Mouse (Mus musculus) gastrocnemius, adult 18-20 months (tissue): ENCODE data around the gene Il33. TPM values are rescaled to one million over a fixed set of nuclear protein-coding genes. Genes with fewer than 3 reads are reported as not detected.

Experiments used
- DNase-seq: peaks from one replicate; pipeline ENCODE4 v3.0.0; 2021; ENCODE audit warnings: low spot score
- long read RNA-seq, 2 experiments: library from polyadenylated mRNA; stranded (forward); transcript quantifications; one replicate each; pipeline ENCODE4 v2.0.0; 2021
- total RNA-seq, 2 experiments: library from RNA; stranded (reverse); gene quantifications; 2 replicates each; pipeline ENCODE4 v1.2.3; 2021

Il33 gene
- total RNA-seq = 1 to 10 TPM; 3.8 to 8.0 TPM
- long read RNA-seq, experiment 1, transcript Il33-202 (8 exons, 2,537 nt) = major isoform, 6 of 6 reads
- long read RNA-seq, experiment 1, partial matches to known transcripts = 0 of 6 reads
- long read RNA-seq, experiment 1, other reads (novel, unspliced or antisense) = 0 of 6 reads
- long read RNA-seq, experiment 2, transcript Il33-202 (8 exons, 2,537 nt) = major isoform, 6 of 7 reads
- long read RNA-seq, experiment 2, partial matches to known transcripts = 0 of 7 reads
- long read RNA-seq, experiment 2, other reads (novel, unspliced or antisense) = 1 of 7 reads

DNA sequence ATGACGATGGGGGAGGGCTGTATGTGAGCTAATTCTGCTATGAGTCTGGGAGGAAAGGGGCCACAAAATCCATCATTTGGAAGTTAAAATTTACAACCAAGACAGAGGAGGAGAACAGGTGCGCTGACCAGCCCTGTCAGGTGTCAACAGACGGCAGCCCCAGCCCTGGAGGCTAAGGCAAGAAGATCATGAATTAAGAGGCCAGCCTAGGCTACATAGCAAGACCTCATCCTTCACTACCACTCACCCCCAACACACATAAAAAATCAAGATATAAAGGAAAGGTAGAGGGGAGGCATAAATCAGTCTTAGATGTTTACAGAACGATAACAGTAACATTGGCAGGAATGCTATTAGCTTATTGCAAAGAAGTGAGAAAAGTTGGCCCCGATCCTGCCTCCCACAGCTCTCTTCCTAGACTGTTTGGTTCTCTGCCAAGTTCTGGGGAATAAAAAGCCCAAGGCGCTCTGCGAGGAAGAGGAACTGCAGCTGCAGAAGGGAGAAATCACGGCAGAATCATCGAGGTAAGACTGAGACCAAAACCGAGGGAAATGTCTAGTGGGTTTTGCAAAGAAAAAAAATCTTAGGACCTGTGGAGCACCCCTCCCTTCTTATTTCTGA is at the start of gene Il33:
Gene Il33 (plus strand): TSS at position 477 of the 621 bp plus-strand sequence.
- DNase-seq = peak; percentile 77

DNA sequence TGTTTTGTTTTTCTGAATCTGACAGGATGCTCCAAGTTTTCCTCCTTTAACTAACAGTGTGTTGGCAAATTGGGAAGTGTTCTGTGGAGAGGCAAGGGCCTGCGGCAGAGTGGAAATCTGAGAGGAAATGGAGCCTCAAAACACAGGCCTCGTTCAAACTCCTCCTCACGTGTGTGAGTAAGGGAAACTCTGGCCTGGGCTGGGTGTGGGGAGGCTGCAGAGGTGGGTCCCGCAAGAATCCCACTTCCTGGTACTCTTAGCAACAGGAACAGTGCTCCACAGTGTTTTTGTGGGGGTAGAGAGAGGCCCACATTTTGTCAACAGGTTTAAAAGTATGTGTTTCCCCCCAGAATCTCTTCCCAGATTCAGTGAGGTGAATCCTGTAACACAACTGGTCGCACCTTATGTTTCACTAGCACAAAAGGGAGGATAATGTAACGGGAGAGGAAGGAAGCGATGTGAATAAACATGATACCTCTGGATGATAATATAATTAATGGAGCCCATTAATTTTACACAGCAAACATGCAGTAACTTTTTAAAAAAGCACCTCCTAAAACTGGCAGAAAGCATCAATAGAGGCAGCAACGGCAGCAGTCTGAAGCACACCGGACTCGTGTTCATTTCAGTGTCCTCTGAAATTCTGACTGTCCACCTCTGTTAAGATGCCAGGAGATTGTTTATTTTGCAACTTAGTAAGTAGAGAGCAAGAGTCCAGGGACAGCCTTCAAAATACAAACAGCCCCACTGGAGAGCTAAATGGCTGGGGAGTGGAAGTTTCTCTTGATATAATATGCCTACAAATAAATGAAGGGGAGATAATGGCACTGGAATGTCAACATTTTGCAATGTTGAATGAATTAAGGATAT is 47.3 kb upstream of the Il33 start:
- no peak for DNase-seq

DNA sequence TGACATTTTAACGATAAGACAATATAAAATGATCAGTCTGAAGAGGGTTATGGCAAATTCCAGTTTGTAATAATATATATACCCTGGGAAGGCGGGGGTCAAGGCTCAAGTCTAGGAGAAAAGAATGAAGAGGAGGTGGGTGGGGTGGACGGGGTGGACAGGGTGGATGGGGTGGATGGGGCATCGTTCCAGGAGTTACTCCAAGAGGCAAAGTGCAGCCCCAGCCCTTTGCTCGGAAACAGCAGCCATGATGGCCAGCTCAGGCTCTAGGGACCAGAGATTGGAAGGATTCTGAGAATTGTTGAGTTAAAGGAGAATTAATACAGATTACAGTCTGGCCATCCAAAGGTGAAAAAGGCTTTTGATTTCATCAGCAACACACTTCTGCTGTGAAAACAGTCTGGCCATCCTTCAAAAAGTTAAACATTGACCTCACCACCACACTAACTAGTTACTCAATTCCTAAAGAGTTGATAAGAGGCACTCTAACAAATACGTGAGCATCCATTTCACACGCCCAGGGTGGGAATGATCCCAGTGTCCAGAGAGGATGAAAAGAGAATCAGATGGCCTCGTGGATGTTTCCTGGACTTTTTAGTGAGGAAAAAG is 45.9 kb upstream of the Il33 start:
- DNase-seq = no peak

DNA sequence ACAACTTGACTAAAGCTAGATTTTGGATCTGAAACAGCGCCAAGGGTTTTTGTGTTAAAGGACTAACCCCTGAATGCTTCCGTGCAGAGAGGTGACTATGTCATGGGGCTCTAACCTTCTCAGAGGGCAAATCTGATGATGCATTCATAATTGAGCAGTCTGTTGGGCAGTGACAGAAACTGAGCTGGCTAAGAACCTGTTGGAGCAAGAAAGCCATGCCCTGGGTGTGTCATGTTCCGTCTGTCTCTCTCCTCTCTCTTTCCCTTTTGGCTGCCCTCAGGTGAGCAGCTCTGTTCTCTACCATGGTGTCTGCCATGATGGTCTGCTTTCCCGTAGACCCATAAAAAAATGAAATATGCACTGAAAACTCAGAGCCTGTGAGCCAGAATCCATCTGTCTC is 44.0 kb upstream of the Il33 start:
- no peak for DNase-seq

DNA sequence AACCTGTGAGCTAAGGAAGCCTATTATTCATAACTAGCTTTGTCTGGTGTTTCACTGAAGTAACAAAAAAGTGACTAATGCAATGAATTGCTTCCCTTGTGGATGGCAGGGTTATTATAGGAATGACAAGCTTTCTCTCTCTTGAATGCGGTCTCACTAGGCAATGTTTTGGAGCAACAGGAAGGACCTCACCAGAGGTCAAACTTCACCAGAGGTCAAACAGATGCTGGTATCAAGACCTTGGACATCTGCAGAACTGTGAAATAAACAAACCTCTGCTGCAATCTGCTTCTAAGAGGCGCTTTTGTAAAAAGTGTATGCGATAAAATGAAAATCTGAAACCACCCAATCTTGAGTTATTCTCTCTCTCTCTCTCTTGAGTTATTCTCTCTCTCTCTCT is 42.2 kb upstream of the Il33 start:
- DNase-seq = no peak

DNA sequence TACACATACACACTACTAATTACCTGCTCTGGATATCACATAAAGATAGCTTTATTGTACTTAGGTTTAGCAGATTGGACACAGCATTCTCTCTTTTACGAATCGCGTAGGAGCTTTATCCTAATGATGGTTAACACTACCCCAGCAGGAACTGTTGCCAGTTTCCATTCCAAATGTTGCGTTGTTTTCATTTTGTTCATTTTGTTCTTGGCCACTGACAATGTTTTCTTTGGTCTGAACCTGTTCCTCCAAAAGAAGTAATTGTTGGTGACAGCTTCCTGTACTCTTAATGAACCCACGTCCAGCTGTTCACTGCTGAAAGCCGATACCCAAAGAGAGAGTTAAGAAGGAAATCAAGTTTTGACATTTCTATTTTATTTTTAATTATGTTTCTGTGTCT is 39.4 kb upstream of the Il33 start:
- DNase-seq = peak; percentile 43

DNA sequence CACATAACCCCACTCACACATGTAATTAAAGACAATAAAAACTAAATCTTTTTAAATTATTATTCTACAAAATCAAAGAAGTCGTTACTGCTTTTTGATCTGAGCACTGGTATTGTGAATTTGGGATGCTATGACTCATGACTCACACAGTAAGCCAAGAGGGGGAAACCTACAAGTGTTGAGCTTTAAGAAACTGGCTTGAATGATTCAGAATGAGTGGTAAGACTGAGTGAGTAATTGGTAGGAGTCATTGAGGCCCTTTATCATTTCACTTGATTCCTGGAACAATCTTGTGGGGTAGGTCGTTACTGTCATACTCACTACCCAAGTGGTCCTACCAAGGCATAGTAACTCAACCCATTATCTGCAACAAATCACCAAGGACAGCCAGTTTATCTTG is 37.4 kb upstream of the Il33 start:
- no peak for DNase-seq

DNA sequence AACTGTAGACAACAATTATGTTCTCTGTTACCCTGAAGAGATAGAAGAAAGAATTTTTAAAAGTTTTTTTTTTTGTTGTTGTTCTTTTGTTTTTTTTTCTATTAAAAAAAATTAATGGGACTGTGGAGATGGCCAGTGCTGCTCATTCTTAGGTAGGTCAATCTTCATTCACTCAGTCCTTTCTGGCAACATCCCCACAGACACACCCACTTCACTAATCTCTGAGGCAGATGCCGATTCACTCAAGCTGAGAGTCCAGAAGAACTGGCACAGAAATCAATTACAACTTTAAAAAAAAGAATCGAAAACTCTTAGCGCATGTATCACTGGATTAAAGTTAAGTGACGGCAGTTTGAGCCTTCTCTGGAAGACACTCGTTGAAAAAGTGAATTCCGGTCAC is 36.0 kb upstream of the Il33 start:
- peak; percentile 58 for DNase-seq

DNA sequence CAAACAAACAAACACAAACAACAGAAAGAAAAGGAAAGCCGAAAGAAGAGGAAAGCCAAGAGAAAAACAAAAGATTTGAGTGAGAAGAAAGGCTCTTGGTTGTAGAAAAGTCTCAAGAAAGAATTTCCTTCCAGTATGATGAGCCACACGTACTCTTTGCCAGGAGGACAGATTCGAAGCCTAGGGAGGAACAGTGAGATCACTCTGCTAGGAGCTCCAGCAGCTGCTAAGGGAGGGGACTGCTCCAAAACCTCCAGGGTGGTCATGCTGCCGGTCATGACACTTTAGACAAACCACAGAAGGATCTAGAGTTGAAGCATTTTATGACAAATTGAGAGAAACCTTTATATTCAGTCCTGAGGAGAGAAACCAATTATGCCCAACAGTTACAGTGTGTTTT is 32.9 kb upstream of the Il33 start:
- DNase-seq = peak; percentile 50

DNA sequence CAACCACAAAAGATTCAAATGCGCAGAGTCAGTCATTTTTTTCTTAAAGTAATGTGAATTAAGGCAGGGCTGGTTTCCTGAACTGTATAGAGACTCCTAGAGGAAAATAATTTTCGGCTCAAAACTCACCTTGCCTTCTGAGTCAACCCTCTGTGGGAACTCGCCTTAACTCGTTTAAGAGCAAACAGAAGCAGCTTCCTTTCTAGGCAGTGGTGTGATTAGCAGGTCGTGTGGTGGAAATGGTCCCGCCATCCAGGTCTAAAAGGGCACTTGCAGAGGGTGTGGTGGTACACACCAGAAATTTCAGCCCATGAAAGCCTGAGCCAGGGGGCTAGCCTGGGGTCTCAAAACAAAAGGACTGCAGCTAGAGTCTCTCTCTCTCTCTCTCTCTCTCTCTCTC is 32.1 kb upstream of the Il33 start:
- DNase-seq = no peak

DNA sequence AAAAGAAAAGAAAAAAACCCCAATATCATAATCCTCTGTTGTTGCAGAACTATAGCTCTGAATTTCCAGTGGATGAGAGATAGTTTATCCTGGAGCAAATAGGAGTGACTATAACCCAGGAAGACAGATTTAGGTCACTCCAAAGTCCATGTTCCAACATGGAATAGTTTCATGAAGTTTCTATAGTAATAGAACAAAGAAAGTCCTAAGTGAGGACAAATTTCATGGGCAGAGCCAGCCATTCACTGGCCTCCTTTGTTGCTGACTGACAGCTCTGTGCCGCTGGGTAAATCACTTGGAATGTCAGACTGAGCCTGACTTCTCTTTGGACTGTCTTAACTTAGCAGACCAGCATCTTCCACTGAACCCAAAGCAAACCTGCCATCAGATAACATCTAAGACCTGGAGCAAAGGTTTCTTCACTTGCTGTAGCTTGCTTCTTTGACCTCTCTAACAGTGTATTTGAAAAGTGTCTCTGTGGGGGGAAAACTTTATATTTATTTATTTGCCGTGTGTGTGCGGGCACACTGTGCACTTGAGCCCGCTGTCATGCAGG is 31.1 kb upstream of the Il33 start:
- DNase-seq = no peak

DNA sequence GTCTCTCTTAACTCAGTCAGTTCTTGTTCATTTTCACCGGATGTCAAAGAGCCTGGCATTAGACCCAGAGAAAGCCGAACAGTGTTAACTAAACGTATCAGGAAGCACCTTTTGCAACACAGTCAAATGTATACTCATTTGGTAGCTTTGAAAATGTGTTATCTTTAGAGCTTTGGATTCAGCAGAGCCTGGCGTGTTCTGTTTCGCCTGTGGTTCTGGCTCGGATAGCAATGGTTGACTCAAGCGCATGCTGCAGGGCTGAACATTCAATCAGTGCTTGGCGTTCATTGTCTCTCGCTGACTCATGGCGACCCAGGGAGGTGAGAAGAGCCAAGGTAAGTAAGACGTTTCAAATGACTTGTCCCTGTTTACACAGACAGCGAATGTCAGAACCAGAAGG is 30.5 kb upstream of the Il33 start:
- DNase-seq = no peak

DNA sequence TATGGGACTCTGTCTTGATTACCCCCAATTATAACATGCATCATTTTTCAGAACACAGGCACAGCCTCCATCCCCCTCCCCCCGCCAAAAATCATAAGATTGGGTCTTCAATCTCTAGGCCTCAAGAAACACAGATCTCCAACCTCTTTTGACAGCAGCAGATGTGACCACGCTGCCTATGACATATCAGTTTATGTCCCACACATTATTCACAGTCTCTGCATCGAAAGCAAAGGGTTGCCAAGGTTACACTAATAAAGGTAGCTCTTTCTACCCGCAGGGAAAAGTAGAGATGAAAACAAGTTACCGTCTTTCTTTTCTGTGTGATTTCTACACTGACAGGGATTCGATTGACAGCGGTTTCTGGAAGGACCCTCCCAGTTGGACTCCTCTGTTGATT is 29.9 kb upstream of the Il33 start:
- DNase-seq = no peak

DNA sequence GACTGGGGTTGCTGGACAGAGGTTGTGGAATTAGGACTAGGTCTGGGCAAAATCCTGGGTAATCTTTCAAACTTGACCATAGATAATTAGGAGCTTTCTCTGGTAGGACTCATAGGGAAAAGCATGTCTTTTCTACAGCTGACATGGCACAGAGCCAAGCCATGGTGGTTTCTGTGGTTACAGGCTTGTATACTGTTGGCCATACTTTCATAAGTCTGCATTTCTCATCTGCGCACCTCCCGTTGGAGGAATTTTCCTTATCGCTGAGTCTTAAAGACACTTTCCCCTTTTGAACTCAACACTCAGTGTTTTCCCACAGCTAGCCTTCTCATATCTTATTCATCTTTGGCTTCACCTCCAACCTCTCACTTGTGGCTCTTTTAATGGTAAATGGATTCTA is 24.6 kb upstream of the Il33 start:
- DNase-seq = no peak

DNA sequence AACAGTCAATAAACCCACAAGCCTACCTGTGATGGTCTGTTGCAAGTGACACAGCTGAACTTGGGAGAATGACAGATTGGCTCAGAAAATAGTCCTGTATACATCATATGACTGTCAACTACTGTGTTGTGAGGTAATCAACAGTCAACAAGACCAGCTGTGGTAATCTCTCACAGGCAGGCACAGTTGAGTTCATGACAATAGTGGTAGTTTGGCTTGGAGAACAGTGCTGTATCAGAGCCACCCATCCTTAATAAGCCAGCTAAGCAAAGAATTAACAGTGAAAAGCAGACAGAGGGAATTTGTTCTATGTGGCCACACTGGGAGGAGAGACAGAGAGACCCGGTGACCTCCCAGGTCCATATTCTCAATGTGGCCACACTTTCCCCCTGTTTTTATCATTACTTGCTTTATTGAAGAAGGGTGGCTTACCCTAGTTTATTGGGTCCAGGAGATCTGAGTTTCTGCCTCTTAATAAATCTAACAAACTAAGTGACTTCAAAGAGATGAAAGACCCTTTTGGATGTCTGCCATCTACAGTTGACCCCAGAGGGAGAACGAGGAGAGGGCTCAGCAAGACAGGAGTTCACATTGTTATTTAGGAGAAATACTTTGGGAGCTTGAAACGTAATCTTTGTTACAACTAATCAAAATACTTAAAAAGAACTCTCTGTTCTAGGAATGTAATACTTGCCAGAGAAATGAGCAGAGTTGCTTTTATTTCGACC is 22.4 kb upstream of the Il33 start:
- no peak for DNase-seq

DNA sequence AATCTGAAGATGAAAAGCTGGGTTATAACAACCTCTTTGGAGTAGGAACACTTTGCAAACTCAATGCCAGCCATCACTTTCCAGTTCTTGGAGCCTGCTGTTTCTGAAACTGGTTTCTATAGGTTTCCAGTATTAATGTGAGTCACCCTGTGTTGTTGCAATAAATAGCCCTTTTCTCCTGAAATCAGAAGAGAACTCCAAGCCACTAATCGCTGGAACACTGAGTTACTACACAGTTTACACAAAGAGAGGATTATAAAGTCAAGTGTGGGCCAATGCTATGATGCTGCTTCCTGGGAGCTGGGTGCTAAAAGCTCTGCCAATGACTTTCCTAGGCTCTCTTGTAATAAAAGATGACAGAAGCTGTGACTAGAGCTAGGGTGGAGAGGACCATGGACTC is 19.0 kb upstream of the Il33 start:
- DNase-seq = no peak

DNA sequence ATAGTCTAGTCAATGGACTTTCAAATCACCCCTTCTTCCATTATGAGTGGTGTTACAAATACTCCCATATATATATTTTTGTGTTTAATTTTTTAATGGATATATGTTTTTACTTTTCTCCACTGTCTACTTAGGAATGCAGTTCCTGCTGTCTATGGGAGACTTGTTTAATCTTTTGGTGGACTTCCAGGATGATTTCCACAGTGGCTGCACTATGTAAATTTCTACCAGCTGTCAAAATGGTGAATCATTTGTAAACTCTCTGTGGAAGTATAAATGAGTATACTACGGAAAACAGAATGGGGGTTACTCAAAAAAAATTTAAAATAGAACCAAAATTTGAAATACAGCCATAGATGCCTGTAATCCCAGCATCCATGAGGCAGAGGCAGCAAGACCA is 15.7 kb upstream of the Il33 start:
- DNase-seq = no peak

DNA sequence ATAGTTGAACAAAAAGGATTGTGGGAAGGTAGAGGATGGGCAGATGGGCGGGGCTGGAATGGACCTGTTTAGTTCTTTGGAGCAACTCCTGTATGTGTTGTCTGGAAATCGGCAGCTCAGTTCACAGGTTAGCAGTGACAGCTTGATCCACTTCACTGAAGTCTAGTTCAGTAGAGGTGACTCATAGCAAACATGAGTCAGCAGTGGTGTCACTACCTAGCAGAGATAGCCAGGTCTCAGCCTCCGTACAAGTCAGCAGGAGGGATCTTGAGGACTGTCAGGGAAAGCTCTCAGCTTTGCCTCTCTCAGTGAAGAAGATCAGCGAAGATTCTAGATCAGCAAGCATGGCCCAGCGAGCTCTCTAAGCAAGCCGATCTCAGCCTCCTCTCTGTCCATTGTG is 13.0 kb upstream of the Il33 start:
- no peak for DNase-seq

DNA sequence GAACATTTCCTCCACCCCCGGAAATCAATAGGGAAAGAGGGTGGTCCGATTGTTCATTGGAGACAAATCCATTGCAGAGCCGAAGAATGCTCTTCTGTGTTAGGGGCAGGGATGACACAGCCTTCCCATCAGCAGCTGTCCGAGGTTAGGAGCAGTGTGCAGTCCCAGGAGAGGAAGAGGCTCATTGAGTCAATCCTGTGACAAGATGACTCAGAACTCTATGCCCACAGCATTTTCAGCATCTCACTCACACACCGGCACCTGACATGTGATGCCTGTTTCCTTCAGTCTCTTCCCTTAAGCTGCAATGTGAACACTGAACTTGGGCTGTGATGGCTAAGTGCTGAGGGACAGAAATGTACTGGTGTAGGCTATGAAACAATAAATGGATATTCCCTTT is 7.5 kb upstream of the Il33 start:
- no peak for DNase-seq

DNA sequence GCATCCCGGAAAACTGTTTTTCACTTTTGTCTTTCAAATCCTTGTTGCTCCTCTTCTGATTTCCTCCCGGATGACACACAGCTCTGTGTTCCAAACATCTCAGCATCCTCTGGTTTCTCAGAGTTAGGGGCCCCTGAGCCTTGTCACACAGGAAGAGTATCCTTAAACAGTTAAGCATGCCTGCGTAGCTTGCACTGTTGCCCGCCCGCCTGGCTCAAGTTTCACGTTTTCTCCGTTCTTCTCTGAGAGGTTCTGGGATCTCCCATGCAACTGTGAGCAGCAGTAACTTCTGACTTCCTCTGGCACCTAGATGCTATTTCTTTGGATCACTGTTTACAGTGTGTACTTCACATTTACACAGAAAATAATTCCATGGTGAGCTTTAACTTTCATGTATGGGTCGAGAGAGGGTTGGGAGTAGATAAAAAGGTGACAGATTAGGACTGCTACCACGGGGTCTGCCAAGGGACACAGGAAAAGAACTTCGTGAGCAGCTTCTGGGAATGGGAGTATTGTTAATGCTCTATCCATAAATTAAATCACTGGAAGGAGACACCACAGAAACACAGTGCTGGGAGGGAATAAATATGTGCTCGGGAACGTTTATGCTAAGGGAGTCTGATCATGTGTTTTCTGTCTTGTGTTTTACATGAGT is 1.3 kb downstream of the Il33 start:
- no peak for DNase-seq

DNA sequence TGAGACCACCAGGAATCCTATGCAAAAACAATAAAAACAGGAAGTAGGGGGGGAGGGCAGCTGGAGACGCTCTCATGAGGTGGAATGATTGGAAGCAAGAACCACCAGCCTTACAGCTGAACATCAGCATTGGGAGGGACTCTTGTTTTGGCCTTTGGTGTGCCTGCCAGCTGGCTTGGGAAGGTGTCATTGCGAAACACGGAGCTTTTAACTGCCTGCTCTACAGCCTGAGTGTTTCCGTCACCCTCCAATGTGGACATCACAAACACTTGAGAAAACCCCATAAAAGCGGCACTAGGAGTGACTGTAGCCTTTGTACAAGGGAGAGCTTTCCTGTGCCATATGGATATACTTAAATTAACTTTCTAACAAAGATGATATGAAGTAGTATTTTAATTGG is 5.4 kb downstream of the Il33 start:
- peak; percentile 87 for DNase-seq
